Mouse (Mus musculus): ENCODE measurements around the gene Dnaaf5. TPM values are rescaled to one million over a fixed set of nuclear protein-coding genes. Genes with fewer than 3 reads are reported as not detected.

Dnaaf5 gene
- polyA plus RNA-seq, 1 experiment from 2014 or later = 9.8 TPM

GRCm38 (mm10) chr5:139211737-139212385 lies 61.8 kb downstream of the Dnaaf5 start:
- Histone ChIP-seq H3K27me3 (replicated peaks) (no peaks in the 10 kb centered on the region), H3K4me1 (replicated peaks) (0 out of 2 replicates have a peak, but pooled peaks cover 10% of the 10 kb centered on the region), H3K4me2 (no peak overlapping the region), H3K27ac (ENCODE audit: poor library complexity, severe bottlenecking) (no peak overlapping the region), H3K36me3 (peaks cover 45% of the 10 kb centered on the region), H3K9ac (no peak overlapping the region), H3K4me3 (no peak overlapping the region), H3K9me3 (replicated peaks) (no peaks in the 10 kb centered on the region)
- ATAC-seq (ENCODE audit: insufficient number of reproducible peaks, low FRiP score) = no peak
- 88% methylated on average over 11 of the region's 11 CpGs for WGBS

- Histone ChIP-seq H3K4me3 (no peak overlapping the region), H3K9me3 (replicated peaks) (no peaks in the 10 kb centered on the region), H3K4me1 (replicated peaks) (0 out of 2 replicates have a peak, but pooled peaks cover 10% of the 10 kb centered on the region), H3K9ac (no peak overlapping the region), H3K36me3 (peaks cover 41% of the 10 kb centered on the region), H3K27ac (ENCODE audit: poor library complexity, severe bottlenecking) (no peak overlapping the region), H3K4me2 (no peak overlapping the region), H3K27me3 (replicated peaks) (no peaks in the 10 kb centered on the region)
- ATAC-seq (ENCODE audit: insufficient number of reproducible peaks, low FRiP score) = no peak
Observed at GRCm38 (mm10) chr5:139214298-139214697, 64.3 kb downstream of the Dnaaf5 start.

- no peak overlapping the region for H3K4me3 ChIP-seq
- no peak overlapping the region for H3K9ac ChIP-seq
- no peak overlapping the region for H3K27ac ChIP-seq (ENCODE audit: poor library complexity, severe bottlenecking)
- H3K4me2 ChIP-seq = no peak overlapping the region
- ATAC-seq (ENCODE audit: insufficient number of reproducible peaks, low FRiP score) = peak; percentile 29; the same call in 1 of the 2 replicates
- H3K9me3 ChIP-seq (replicated peaks) = no peaks in the 10 kb centered on the region
- peaks cover 38% of the 10 kb centered on the region for H3K36me3 ChIP-seq
- peaks cover 10% of the 10 kb centered on the region; the same call in 1 of the 2 replicates for H3K4me1 ChIP-seq (replicated peaks)
- no peaks in the 10 kb centered on the region for H3K27me3 ChIP-seq (replicated peaks)
- WGBS = 94% methylated on average over 5 of the region's 5 CpGs
Observed at GRCm38 (mm10) chr5:139215184-139215583, 65.2 kb downstream of the Dnaaf5 start.

- Histone ChIP-seq H3K27me3 (replicated peaks) (no peaks in the 10 kb centered on the region), H3K4me3 (no peak overlapping the region), H3K4me1 (replicated peaks) (peaks cover 10% of the 10 kb centered on the region; the same call in 1 of the 2 replicates), H3K9me3 (replicated peaks) (no peaks in the 10 kb centered on the region), H3K9ac (no peak overlapping the region), H3K36me3 (peaks cover 34% of the 10 kb centered on the region), H3K27ac (ENCODE audit: poor library complexity, severe bottlenecking) (no peak overlapping the region), H3K4me2 (no peak overlapping the region)
- 77% methylated on average over 2 of the region's 2 CpGs for WGBS
- no peak for ATAC-seq (ENCODE audit: insufficient number of reproducible peaks, low FRiP score)
Observed at GRCm38 (mm10) chr5:139216121-139216520, 66.1 kb downstream of the Dnaaf5 start.

GRCm38 (mm10) chr5:139216774-139217173 lies 66.8 kb downstream of the Dnaaf5 start:
- no peak for ATAC-seq (ENCODE audit: insufficient number of reproducible peaks, low FRiP score)
- H3K36me3 ChIP-seq = peaks cover 41% of the 10 kb centered on the region
- H3K4me3 ChIP-seq = no peak overlapping the region
- peaks cover 9% of the 10 kb centered on the region; the same call in 1 of the 2 replicates for H3K4me1 ChIP-seq (replicated peaks)
- H3K27ac ChIP-seq (ENCODE audit: poor library complexity, severe bottlenecking) = no peak overlapping the region
- H3K9me3 ChIP-seq (replicated peaks) = no peaks in the 10 kb centered on the region
- H3K27me3 ChIP-seq (replicated peaks) = no peaks in the 10 kb centered on the region
- no peak overlapping the region for H3K9ac ChIP-seq
- WGBS = 82% methylated on average over 3 of the region's 3 CpGs
- H3K4me2 ChIP-seq = no peak overlapping the region

- no peak overlapping the region for H3K9ac ChIP-seq
- peaks cover 7% of the 10 kb centered on the region; the same call in 1 of the 2 replicates for H3K4me1 ChIP-seq (replicated peaks)
- H3K4me3 ChIP-seq = no peak overlapping the region
- no peak for ATAC-seq (ENCODE audit: insufficient number of reproducible peaks, low FRiP score)
- H3K4me2 ChIP-seq = no peak overlapping the region
- peaks cover 62% of the 10 kb centered on the region for H3K36me3 ChIP-seq
- H3K27ac ChIP-seq (ENCODE audit: poor library complexity, severe bottlenecking) = no peak overlapping the region
- 83% methylated on average over 4 of the region's 4 CpGs for WGBS
- H3K9me3 ChIP-seq (replicated peaks) = no peaks in the 10 kb centered on the region
- H3K27me3 ChIP-seq (replicated peaks) = no peaks in the 10 kb centered on the region
Observed at GRCm38 (mm10) chr5:139220006-139220515, 70.0 kb downstream of the Dnaaf5 start.

GRCm38 (mm10) chr5:139220610-139221009 lies 70.6 kb downstream of the Dnaaf5 start:
- H3K4me1 ChIP-seq (replicated peaks) = peaks cover 7% of the 10 kb centered on the region; the same call in 1 of the 2 replicates
- no peaks in the 10 kb centered on the region for H3K9me3 ChIP-seq (replicated peaks)
- H3K27me3 ChIP-seq (replicated peaks) = no peaks in the 10 kb centered on the region
- 80% methylated on average over 4 of the region's 4 CpGs for WGBS
- no peak overlapping the region for H3K4me3 ChIP-seq
- H3K27ac ChIP-seq (ENCODE audit: poor library complexity, severe bottlenecking) = no peak overlapping the region
- peaks cover 62% of the 10 kb centered on the region for H3K36me3 ChIP-seq
- ATAC-seq (ENCODE audit: insufficient number of reproducible peaks, low FRiP score) = no peak
- no peak overlapping the region for H3K4me2 ChIP-seq
- no peak overlapping the region for H3K9ac ChIP-seq

GRCm38 (mm10) chr5:139223331-139223730 lies 73.3 kb downstream of the Dnaaf5 start:
- H3K4me2 ChIP-seq = no peak overlapping the region
- no peaks in the 10 kb centered on the region for H3K9me3 ChIP-seq (replicated peaks)
- no peak overlapping the region for H3K9ac ChIP-seq
- peaks cover 72% of the 10 kb centered on the region for H3K36me3 ChIP-seq
- H3K27ac ChIP-seq (ENCODE audit: poor library complexity, severe bottlenecking) = no peak overlapping the region
- no peak for ATAC-seq (ENCODE audit: insufficient number of reproducible peaks, low FRiP score)
- no peak overlapping the region for H3K4me3 ChIP-seq
- peaks cover 7% of the 10 kb centered on the region; the same call in 1 of the 2 replicates for H3K4me1 ChIP-seq (replicated peaks)
- 93% methylated on average over 10 of the region's 10 CpGs for WGBS
- H3K27me3 ChIP-seq (replicated peaks) = no peaks in the 10 kb centered on the region

- no peaks in the 10 kb centered on the region for H3K9me3 ChIP-seq (replicated peaks)
- no peak overlapping the region for H3K4me3 ChIP-seq
- no peak overlapping the region for H3K4me2 ChIP-seq
- H3K27me3 ChIP-seq (replicated peaks) = no peaks in the 10 kb centered on the region
- WGBS = 97% methylated on average over 4 of the region's 4 CpGs
- H3K36me3 ChIP-seq = peaks cover 81% of the 10 kb centered on the region
- ATAC-seq (ENCODE audit: insufficient number of reproducible peaks, low FRiP score) = no peak
- no peak overlapping the region for H3K9ac ChIP-seq
- H3K4me1 ChIP-seq (replicated peaks) = no peaks in the 10 kb centered on the region
- no peak overlapping the region for H3K27ac ChIP-seq (ENCODE audit: poor library complexity, severe bottlenecking)
Observed at GRCm38 (mm10) chr5:139227236-139227635, 77.2 kb downstream of the Dnaaf5 start.

- 91% methylated on average over 2 of the region's 2 CpGs for WGBS
- no peak for ATAC-seq (ENCODE audit: insufficient number of reproducible peaks, low FRiP score)
- Histone ChIP-seq H3K9me3 (replicated peaks) (no peaks in the 10 kb centered on the region), H3K4me1 (replicated peaks) (no peaks in the 10 kb centered on the region), H3K27ac (ENCODE audit: poor library complexity, severe bottlenecking) (no peak overlapping the region), H3K9ac (no peak overlapping the region), H3K4me3 (no peak overlapping the region), H3K27me3 (replicated peaks) (no peaks in the 10 kb centered on the region), H3K4me2 (no peak overlapping the region), H3K36me3 (peaks cover 78% of the 10 kb centered on the region)
Observed at GRCm38 (mm10) chr5:139227645-139228044, 77.6 kb downstream of the Dnaaf5 start.

- H3K36me3 ChIP-seq = peaks cover 75% of the 10 kb centered on the region
- WGBS = 97% methylated on average over 3 of the region's 3 CpGs
- no peaks in the 10 kb centered on the region for H3K4me1 ChIP-seq (replicated peaks)
- ATAC-seq (ENCODE audit: insufficient number of reproducible peaks, low FRiP score) = no peak
- H3K27ac ChIP-seq (ENCODE audit: poor library complexity, severe bottlenecking) = no peak overlapping the region
- no peaks in the 10 kb centered on the region for H3K9me3 ChIP-seq (replicated peaks)
- H3K27me3 ChIP-seq (replicated peaks) = no peaks in the 10 kb centered on the region
- H3K4me2 ChIP-seq = no peak overlapping the region
- no peak overlapping the region for H3K9ac ChIP-seq
- no peak overlapping the region for H3K4me3 ChIP-seq
Observed at GRCm38 (mm10) chr5:139228318-139228717, 78.3 kb downstream of the Dnaaf5 start.

Measured in heart, embryonic 12.5 days (tissue).